Mouse (Mus musculus) kidney, adult 8-10 months (tissue): ENCODE measurements around the gene Rhbdd1.
A peak's percentile ranks its signal among the peaks of the same experiment; 100 is the strongest.

Experiments used
- DNase-seq, 2 experiments: peaks; one replicate each; pipeline ENCODE4 v3.0.0; 2022

Rhbdd1 gene

DNA sequence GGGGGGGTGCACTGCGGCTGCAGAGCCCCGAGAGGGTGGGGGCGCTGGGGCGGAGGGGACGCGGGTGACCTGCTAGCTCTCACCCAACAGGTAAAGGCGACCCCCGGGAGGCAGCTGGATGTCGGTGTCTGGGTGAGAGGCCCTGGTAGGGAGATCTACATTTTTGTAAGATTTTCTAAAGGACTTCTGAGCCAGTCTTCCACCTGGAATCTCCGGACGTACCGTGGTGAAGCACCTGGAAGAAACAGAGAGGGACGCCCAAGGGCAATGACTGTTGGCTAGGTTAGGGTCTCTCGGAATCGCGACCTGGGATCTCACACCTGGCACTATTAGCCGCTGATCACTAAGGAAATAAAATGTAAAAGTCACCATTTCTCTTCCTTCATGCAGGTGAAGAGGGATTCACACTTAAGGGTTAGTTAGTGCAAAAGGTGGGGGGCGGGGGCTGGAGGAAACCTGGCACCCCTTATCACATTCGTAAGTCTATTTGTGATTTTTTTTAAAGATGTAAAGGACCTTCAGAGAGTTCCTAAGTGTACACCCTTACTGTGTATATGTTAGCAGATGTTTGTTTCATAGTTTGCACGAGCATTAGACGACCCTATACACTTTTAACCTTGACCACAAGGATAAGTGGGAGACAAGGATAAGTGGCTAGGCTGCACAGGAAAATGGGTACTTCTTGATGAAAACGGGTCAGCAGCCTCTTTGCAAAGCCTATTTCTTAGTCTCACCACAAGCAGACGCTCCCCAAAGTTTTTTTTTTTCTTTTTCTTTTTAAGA lies 24.1 kb upstream of the Rhbdd1 start:
- DNase-seq: no peak

DNA sequence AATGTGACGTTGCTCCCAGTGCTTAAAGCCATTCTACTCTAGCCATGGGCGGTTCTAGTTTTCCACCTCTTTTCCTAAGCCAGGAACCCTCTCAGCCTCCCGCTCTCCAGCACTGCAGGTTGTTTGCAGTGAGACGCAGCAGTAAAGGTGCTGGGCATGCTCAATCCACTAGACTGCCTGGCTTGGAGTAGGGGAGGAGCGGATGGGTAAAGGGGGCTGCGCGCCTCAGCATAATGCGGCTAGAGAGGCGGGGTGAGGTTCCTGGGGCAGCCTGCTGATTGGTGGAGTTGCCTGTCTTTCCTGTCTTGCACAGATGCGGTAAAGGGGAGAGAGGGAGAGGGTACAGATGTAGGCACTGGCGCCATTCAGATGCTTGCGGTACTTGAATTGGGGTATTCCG lies 23.5 kb upstream of the Rhbdd1 start:
- DNase-seq: peak; percentile 53 to 55

DNA sequence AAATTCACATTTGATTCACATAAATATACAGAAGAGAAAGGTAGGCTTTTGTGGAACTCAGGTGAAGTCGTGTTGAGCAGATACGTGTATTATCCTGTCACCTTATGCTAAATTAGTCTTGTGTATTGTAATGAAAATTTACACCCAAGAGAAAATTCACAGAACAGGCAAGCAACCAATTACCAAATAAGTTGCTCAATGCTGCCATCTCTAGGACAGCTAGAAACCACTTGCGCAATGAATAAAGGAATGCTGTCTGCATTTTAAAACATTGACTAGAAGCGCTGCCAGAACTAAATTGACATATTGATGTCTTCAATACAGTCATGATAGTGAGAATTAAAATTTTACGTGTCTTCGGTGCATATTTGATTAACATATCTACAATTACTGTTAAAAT lies 22.1 kb upstream of the Rhbdd1 start:
- no peak for DNase-seq

DNA sequence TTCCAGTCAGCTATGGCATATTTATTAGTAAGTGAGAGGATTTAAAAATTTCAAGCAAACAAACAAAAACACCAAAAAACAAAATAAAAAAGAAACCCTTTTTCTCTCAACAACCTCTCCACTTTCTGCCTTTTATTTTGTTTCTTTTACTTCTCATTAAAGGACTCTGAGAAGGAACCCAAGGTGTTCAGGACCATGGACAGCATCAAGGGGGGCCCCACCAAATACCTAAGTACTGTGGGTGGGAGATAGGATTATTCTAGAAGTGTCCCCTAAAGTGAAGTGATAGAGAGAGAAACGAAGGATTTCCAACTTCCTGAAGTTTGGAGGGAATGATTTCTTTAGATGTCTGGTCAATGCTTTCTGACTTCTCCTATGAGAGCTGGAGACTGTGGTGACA lies 17.7 kb upstream of the Rhbdd1 start:
- DNase-seq: no peak

DNA sequence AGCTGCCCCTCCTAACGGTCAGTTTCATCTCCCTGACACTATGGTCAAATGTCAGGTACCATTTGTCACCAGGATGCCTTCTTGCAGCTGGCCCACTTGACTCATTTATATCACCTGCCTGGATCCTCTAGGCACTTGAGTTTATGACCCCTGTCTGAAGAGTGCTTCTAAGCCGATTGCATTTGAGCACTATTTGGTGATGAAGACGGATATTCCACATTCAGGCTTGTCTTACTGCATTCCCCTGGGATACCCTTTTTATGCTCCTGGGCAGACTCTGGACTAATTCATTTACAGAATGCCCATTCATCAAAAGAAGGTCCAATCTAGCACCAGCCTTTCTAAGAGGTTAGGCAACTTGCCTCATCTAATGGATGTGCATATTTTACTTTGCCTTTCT lies 11.8 kb upstream of the Rhbdd1 start:
- no peak for DNase-seq

DNA sequence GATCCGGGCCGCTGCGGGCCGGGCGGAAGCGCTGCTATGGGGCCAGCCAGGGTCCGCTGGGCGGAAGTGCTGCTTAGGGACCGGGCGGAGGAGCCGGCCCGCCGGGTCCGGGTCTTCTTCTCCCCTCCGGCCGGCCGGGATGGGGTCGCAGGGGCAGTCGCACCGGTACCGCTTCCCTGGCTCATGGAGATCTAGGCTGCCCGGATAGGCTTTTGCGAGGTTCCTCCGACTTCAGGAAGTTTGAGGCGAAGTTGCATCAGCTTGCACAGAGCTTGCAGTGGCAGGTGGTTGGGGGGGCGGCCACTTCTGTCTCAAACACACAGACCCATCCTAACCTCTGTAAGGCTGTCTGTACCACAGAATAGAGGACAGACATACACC lies 484 bp downstream of the Rhbdd1 start:
- no peak for DNase-seq

DNA sequence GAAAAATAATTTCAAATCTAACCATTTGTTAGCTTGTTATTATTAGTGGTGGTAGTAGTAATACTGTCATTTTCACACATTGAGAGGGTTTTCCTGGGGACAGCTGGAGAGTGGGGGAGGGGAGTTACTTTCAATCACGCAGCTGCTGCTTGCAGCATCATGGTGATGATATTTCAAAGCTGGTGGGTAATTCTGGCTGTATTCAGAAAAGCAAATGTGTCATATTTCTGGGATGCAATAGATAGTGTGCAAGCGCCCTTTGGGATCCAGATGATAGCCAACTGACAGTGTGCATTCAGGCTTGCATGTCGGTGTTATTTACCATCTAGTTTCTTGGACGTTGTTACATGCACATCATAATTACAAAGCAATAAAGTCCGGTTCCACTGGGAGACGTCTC lies 4.2 kb downstream of the Rhbdd1 start:
- DNase-seq: no peak

DNA sequence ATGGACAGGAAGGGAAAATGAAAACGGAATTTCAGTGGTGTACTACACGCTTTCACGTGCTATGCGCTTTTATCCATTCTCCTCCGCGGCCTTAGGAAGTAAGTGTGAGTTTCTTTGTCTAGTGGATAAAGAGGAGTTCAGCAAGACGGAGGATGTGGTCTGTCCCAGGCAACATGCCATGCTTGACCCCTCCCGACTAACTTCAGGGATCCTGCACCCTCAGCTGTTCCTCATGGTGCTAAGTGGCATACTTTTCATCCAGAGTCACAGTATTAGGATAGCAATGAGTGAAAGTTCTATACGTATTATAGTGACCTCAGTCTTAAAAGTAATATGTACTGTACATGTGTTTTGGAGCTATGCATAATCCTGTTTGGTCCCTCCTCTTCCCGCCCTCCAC lies 4.6 kb downstream of the Rhbdd1 start:
- no peak for DNase-seq

DNA sequence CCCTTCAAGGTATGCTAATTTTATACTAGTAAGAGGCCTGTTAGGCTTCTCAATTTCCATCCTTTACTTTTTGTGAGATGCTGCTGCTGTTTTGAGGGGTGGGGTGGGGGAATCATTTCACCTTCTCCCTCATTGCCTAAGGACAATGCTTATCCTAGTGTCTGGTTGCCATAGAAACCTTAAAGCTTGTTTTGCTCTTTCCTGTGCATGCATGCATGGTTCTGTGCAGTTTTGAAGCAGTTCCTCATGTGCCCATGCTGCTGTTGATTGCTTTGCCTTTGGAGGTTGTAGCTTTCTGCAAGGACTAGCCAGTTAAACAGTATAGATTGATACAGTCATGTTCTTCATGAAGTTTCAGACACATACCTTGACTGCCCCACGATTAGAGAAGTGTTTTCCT lies 5.2 kb downstream of the Rhbdd1 start:
- no peak for DNase-seq

DNA sequence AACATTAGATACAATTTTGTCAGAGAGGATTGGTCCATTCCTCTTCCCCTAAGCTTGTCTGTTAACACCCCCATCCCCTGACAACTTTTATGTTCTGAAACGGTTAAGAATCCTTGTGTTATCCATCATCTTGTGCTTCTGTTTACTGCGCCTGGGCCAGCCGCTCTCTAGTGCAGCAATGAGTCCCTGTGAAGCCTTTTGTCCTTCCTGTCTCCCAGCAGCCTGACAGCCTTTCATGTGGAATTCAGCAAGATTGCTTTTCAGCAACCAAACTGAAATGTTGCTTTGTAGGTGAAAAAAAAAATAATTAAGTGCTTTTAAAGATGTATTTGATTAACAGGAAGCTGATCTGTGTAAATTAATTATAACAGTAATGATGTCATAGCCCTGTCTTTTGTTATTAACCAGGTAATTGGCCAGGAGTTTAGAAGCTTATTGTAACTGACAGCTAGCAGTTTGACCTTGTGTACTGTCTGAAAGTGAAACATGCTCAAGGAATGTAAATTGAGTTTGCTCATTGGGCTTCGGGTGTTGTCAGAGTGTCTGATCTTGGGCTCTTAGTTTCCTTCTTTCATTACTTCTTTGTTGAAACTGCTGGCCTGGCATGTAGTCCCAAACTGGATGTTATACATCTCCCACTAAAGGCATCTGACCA lies 8.0 kb downstream of the Rhbdd1 start:
- no peak for DNase-seq

DNA sequence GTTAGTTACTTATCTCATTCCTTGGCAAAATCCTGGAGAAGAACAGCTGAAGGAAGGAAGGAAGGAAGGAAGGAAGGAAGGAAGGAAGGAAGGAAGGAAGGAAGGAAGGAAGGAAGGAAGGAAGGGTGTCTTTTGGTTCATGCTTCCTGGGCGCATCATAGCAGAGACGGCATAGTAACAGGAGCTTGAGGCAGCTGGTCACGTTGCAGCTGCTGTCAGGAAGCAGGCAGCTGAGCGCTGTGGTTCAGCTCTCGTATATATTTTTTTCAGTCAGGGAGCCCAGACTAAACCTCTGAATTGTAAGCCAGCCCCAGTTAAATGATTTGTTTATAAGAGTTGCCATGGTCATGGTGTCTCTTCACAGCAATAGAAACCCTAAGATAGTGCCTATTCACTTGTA lies 9.9 kb downstream of the Rhbdd1 start:
- no peak for DNase-seq

DNA sequence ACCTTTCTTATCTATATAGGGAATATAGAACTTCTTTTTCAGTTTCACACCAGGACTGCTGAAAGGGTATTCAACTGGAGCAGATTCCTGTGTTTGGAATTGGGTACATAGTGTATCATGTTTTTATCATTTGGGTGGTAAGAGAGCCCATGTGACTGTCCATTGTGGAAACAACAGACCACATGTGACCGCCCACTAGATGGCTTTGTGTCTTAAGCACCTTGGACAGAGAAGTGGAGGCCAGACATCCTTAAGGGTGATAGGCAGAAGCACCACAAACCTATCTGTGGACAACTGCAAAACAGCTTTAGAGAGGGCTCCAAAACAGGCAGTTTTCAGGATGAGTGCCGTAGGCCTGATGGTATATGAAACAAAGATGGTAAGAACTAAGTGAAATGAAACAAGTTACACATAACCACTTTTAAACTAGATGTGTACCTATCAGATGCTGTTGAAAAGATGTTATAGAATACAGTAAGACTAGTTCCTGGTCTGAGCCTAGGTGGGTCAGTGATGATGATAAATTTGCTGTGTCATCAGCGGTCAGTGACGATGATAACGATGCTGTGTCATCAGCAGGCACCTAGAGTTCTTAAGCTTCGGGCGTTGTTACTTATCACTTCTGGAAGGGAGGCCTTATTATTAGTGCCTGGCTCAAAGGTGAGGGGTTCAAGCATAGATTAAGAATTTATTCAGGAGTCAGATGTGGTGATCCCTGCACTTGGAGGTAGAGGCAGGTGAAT lies 12.0 kb downstream of the Rhbdd1 start:
- no peak for DNase-seq

DNA sequence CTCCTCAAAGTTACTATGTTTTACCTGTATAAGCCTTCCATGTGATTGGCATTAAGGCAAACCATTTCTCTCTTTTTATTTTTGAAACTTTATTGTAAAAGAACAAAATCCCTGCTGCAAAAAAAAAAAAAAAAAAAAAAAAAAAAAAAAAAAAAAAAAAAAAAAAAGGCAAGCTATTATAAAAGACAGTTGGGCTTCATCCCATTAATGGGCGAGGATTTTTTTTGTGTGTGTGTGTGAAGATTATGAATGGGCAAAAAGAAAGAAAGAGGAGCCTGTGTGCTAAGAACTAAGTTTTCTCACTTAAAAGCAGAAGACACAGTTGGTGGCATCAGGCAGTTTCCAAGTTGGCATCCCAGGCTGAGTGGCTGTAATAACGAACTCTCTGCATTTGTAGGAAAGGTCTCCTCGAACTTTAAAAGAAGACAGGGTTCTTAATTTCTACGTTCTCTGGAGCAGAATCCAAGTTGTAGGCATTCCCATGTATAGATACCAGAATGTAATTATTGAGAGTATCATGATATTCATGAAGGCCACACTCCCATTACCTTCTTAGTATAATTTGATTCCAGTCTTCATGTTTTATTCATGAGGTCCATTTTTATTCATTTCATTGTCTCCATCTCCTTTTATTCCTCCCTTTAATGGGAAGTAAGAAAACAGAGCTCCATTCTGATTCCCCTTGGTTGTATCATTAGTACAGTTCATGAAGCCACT lies 13.1 kb downstream of the Rhbdd1 start:
- DNase-seq: no peak

DNA sequence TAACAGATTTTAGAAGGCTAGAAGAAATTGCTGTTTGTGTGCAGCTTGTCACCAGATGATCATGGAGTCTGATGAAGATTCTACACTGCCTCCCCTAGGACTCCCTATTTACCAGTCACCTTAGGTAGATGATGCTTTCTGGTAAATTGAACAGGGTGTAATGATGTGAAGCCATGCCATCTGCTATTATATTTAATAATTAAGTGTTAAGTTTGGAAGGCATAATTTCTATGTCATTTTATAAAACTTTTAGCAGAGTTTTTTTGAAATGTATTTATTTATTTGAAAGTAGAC lies 13.6 kb downstream of the Rhbdd1 start:
- DNase-seq: no peak

DNA sequence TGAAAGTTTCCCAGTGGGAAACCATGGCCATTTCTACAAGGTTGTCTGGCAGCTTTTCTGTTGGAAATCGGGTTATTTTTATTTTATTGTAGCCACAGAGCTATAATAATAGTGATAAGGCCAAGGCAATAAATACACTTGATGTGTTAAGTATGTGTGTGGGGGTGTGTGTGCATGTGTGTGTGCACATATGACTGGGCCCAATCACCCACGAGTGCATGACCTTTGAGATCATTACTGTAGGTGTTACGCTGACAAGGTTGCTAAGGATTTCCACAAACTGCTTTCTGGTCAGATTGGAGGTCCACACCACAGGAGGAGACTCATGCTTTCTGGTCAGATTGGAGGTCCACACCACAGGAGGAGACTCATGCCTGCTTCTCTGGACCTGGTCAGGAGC lies 18.3 kb downstream of the Rhbdd1 start:
- DNase-seq: no peak

DNA sequence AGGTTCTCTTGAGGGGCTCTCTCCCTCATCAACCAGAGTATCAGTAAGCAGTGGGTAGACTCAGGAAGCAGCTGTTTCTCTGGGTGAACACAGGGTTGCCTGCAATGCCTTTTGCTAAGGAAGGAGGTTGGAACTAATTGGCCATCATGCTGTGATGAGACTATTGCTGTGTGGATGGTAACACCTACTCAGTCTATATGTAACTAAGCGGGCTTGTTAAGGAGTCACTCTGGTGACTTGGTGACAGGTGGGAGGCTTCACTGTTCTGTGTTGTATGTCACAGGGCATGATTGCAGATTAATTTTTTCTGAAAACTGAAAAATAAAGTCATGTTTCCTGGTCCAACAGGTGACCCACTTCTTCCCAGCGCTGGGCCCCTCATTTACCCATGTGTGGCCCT lies 36.8 kb downstream of the Rhbdd1 start:
- no peak for DNase-seq

DNA sequence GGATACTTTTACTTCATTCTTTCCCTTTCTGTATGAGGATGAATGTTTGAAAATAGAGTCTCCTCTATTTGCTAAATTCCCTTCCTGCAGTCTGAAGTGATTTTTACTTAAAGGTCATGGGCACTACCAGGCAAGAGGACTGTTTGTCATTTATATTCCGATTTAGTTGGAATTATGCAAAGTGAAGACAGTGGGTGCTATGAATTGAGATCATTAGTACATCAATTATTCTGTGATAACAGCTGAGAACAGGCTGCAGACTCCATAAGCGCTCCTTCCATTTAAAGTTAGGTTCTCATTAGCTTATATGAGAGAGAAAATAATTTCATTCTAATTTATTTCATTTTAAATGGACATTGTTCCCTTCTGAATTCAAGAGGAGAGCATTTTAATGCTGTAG lies 37.5 kb downstream of the Rhbdd1 start:
- DNase-seq: no peak

DNA sequence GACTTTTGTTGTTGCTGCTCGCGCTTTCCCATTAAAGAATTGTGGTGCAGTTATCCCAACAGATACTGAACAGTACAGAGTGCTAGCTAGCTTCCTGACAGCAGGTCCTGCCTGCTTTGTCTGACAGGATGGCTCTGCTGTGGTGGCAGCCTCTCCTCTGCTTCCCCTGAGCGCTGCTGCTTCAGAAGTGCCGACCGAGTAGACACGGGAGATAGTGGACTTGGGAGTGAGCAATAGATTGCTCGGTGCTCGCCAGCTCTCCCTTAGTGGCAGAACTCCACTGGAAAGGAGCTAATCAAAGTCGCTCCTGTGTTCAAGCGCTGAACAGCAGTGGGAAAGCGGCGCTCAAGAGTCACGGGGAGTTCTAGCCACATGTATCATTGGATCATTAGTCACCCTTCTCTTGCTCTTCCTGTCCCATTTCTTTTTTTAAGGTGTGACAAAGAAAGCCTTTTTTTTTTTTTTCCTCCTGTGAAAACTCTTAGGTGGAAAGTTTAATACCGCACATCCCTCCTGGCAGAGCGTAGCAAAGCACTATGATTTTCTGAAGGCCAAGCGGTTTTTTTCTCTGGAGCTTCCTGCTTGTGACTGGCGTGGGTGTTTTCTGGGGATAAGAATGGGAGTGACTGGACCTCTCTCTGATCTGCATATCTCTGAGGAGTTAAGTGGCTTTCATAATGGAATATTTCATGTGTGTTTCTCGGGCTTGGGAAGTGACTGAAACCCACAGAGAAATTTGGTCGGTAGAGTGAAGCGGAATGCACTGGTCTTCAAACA lies 42.8 kb downstream of the Rhbdd1 start:
- DNase-seq: peak; percentile 1 to 2

DNA sequence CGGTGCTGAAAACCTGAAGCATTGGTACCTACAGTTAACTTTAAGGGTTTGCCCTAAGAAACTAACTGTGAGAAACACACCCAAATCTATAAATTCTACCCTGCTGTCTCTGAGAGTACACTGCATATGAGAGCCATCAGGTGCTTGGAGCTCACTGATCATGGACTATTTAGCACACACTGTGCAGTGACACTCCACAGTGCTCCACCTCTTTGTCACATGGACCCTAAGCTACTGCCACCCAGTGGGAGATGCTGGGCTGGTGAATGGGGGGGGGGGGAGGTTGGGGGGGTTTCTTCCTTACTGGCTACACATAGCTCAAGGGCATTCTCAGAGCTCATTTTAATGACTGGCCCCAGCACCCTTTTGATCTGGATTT lies 43.4 kb downstream of the Rhbdd1 start:
- DNase-seq: no peak

DNA sequence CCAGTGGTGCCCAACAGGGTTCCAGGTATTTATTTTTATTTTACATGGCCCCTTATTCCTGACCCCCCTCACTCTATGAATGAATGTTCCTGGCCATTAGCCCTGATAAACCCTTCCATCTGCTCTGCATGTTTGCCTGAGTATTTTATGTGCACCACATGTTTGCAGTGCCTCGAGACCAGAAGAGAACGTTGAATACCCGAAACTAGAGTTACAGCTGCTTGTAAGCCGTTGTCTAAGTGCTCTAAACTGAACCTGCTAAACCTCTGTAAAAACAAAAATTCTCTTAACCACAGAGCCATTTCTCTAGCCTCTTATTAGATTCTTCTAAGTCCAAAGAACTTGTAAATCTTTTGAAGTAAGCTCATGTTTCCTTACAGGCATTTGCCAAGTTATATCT lies 45.0 kb downstream of the Rhbdd1 start:
- no peak for DNase-seq

DNA sequence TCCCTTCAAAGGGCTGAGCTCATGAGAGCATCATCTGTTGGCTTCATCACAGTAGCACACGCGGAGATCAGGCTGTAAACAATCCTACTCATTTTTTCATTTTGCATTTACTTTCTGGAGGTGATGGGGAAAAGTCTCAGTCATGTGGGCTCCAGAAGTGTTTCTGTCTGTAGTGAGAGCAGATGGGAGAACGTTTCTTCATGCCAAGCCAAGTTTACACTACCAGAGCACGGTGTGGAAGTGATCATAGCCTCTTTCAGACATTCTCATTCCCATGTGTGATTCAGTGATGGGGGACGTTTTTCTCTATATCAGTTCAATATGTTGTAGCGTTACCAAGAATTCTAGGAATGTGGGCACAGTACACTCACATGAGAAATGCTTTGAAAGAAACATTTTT lies 45.9 kb downstream of the Rhbdd1 start:
- DNase-seq: no peak

DNA sequence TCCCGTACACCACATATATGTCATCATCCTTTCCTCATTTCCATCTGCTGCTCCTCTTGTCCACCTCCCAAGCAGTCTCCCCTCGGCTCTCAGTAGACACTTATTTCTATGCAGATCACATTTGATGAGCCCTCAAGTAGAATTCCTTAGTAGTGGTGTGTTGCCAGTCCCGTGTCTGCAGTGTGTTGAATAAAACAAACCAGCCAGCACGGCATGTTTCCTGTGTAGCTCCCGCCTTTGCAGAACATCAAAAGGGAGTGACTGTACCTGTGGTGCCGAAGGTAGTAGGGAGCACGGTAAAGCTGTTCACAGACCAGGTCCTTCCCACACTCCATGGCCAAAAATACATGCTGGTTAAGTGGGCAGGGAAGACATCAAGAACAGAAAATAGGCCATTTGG lies 47.8 kb downstream of the Rhbdd1 start:
- DNase-seq: no peak

DNA sequence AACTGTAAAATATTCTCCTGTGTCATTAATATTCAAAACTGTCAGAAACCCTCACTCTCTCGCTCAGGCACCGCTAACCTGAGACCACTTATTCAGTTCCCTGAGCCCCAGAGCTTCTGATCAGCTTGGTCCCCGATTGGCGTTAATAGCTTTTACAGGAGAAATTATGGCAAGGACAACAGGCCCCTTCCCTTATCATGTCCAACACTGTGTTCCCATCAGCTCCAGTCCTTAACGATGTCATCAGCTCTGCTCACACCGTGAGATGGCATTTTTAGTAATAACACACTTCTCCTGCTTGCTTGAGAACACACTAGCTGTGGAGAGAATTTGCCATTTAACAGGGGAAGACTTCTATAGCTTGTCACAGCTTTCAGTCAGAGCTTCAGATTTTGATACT lies 48.2 kb downstream of the Rhbdd1 start:
- DNase-seq: no peak
